Mouse (Mus musculus) bone marrow macrophage, adult 2 months (primary cell): ENCODE measurements at regions not wholly inside any gene's neighbourhood (a gene's known extent, or its start where the extent isn't known, plus 50 kb on each side); places are given as distances from the start of the nearest gene placed in this dataset.

Source experiments
- CTCF ChIP-seq: IDR thresholded peaks from 2 replicates; pipeline ENCODE4 v1.5.1; 2012; ENCODE audit warnings: low read depth, mild to moderate bottlenecking, low read length, moderate library complexity
- POLR2A ChIP-seq: IDR thresholded peaks from 2 replicates; pipeline ENCODE4 v1.6.1; 2012; ENCODE audit warnings: mild to moderate bottlenecking, low read depth, low read length, borderline replicate concordance

- TF ChIP-seq POLR2A (no peak), CTCF (no peak)
These were observed 230.1 kb downstream of the Fgf9 start for GRCm38 (mm10) chr14:58300411-58300887.
